Mouse (Mus musculus) liver, embryonic 14.5 days (tissue): ENCODE measurements around the gene Ess2.

Experiments
- CTCF ChIP-seq: IDR thresholded peaks from 2 replicates; pipeline ENCODE4 v1.5.1; 2016; ENCODE audit warnings: antibody characterized with exemption, low read depth, control low read depth
- EP300 ChIP-seq: IDR thresholded peaks from 2 replicates; pipeline ENCODE4 v1.6.1; 2016; ENCODE audit warnings: antibody characterized with exemption, low read depth

GRCm38 (mm10) chr16:17931906-17932460 lies 20.8 kb upstream of the Ess2 start:
- TF ChIP-seq CTCF = no peak
- no peak for TF ChIP-seq EP300
